Mouse (Mus musculus) heart, postnatal 0 days (tissue): ENCODE measurements at regions not wholly inside any gene's neighbourhood (a gene's known extent, or its start where the extent isn't known, plus 50 kb on each side); places are given as distances from the start of the nearest gene placed in this dataset.

Experiments
- CTCF ChIP-seq: IDR thresholded peaks from 2 replicates; pipeline ENCODE4 v1.5.1; 2016; ENCODE audit warnings: antibody characterized with exemption, control low read depth, low read depth
- EP300 ChIP-seq: IDR thresholded peaks from 2 replicates; pipeline ENCODE4 v1.6.1; 2016; ENCODE audit warnings: antibody characterized with exemption, low read depth

- TF ChIP-seq CTCF (no peak), EP300 (no peak)
Measured at GRCm38 (mm10) chr10:37386216-37386615, 247.5 kb upstream of the Marcks start.
